ENCODE assay signal across 15 mouse cellular contexts in genomic region chr4:81788636-81789035, GRCm38 (mm10).
"Had no signal": no experiment of that assay in that cellular context is flagged by ENCODE, and none has a peak within 500 bp of the region (broad histone marks: within the 10 kb centered on the region; RNA-seq: fewer than 3 reads in every experiment).

No protein-coding gene starts in this region.

- H3K36me3 ChIP-seq: lung, embryonic 15.5 days; midbrain, embryonic 13.5 days; midbrain, embryonic 15.5 days; neural tube, embryonic 12.5 days had no signal

- H3K4me2 ChIP-seq: lung, embryonic 15.5 days; midbrain, embryonic 11.5 days; midbrain, embryonic 13.5 days; midbrain, embryonic 15.5 days; neural tube, embryonic 12.5 days had no signal

- H3K4me1 ChIP-seq: lung, embryonic 15.5 days; megakaryocyte, embryonic 14.5 days; midbrain, embryonic 13.5 days; midbrain, embryonic 15.5 days; neural tube, embryonic 12.5 days had no signal

- H3K4me3 ChIP-seq: lung, embryonic 15.5 days; megakaryocyte, embryonic 14.5 days; midbrain, embryonic 13.5 days; midbrain, embryonic 15.5 days; neural tube, embryonic 12.5 days had no signal

- H3K27ac ChIP-seq: lung, embryonic 15.5 days; macrophage; midbrain, embryonic 13.5 days; midbrain, embryonic 15.5 days; neural tube, embryonic 12.5 days had no signal

- ATAC-seq: lung, postnatal 0 days; midbrain, embryonic 13.5 days; midbrain, embryonic 15.5 days had no signal

- H3K9me3 ChIP-seq: lung, embryonic 15.5 days; midbrain, embryonic 13.5 days; midbrain, embryonic 15.5 days; neural tube, embryonic 12.5 days had no signal

- H3K9ac ChIP-seq: liver, postnatal 0 days; lung, embryonic 15.5 days; midbrain, embryonic 13.5 days; midbrain, embryonic 15.5 days; neural tube, embryonic 12.5 days had no signal

- H3K27me3 ChIP-seq: lung, embryonic 15.5 days; megakaryocyte, embryonic 14.5 days; midbrain, embryonic 13.5 days; midbrain, embryonic 15.5 days; neural tube, embryonic 12.5 days had no signal

- DNase-seq: liver, postnatal 0 days; lung, adult 2 months; right cerebral cortex, postnatal 14 days; spleen, adult 18-20 months; thymus, adult 18-20 months; thymus, postnatal 14 days; thymus, postnatal 36 days had no signal
